Mouse (Mus musculus) myocyte (in vitro differentiated cells): Measurements from ENCODE around the gene Dcaf1. TPM values are rescaled to one million over a fixed set of nuclear protein-coding genes. Genes with fewer than 3 reads are reported as not detected.

Experiments
- H3K27me3 ChIP-seq: one replicate; pipeline ENCODE4 v1.6.1; 2011; ENCODE audit not compliant: control insufficient read depth, insufficient read depth, insufficient read length
- H3K36me3 ChIP-seq: one replicate; pipeline ENCODE4 v1.6.1; 2011; ENCODE audit not compliant: control insufficient read depth, insufficient read depth
- H3K4me2 ChIP-seq: one replicate; pipeline ENCODE4 v1.6.1; 2011; ENCODE audit warnings: low read depth, control low read depth
- H3K4me3 ChIP-seq: one replicate; pipeline ENCODE4 v1.5.1; 2011; ENCODE audit warnings: mild to moderate bottlenecking, control low read depth, moderate library complexity
- H3K79me2 ChIP-seq: one replicate; pipeline ENCODE4 v1.6.1; 2011; ENCODE audit not compliant: control insufficient read depth, insufficient read depth
- H3ac ChIP-seq: one replicate; pipeline ENCODE4 v1.6.1; 2011; ENCODE audit not compliant: control insufficient read depth, insufficient read length
- CEBPB ChIP-seq: IDR thresholded peaks from 2 replicates; pipeline ENCODE4 v1.6.1; 2011; ENCODE audit warnings: mild to moderate bottlenecking, moderate library complexity; ENCODE audit not compliant: poor library complexity, insufficient read depth, severe bottlenecking
- E2F4 ChIP-seq: IDR thresholded peaks from one replicate; pipeline ENCODE4 v1.6.1; 2011; ENCODE audit warnings: mild to moderate bottlenecking, control low read depth, moderate library complexity; ENCODE audit not compliant: insufficient read depth
- MAX ChIP-seq: IDR thresholded peaks from one replicate; pipeline ENCODE4 v1.6.1; 2011; ENCODE audit warnings: low read depth, mild to moderate bottlenecking, control low read depth
- MYOD1 ChIP-seq, 3 experiments: IDR thresholded peaks; one replicate each; pipeline ENCODE4 v1.6.1; 2011; ENCODE audit warnings: control low read depth in 2 of 3, low read depth in 2 of 3, mild to moderate bottlenecking in 2 of 3, moderate library complexity in 1 of 3; ENCODE audit not compliant: insufficient read length in 2 of 3, control insufficient read depth in 1 of 3
- MYOG ChIP-seq, 3 experiments: IDR thresholded peaks; one replicate each; pipeline ENCODE4 v1.6.1; 2011; ENCODE audit warnings: control low read depth in 2 of 3, low read depth in 2 of 3, mild to moderate bottlenecking in 2 of 3; ENCODE audit not compliant: insufficient read length in 2 of 3, control insufficient read depth in 1 of 3, insufficient read depth in 1 of 3
- POLR2A ChIP-seq: IDR thresholded peaks from one replicate; pipeline ENCODE4 v1.6.1; 2011; ENCODE audit warnings: low read depth, mild to moderate bottlenecking, control low read depth, moderate library complexity; ENCODE audit not compliant: insufficient read length
- POLR2AphosphoS2 ChIP-seq: IDR thresholded peaks from one replicate; pipeline ENCODE4 v1.6.1; 2011; ENCODE audit warnings: low read depth, control low read depth; ENCODE audit not compliant: insufficient read length
- REST ChIP-seq: IDR thresholded peaks from one replicate; pipeline ENCODE4 v1.6.1; 2011; ENCODE audit warnings: mild to moderate bottlenecking, control low read depth, moderate library complexity; ENCODE audit not compliant: insufficient read depth, insufficient read length
- SRF ChIP-seq: IDR thresholded peaks from one replicate; pipeline ENCODE4 v1.6.1; 2011; ENCODE audit warnings: low read depth; ENCODE audit not compliant: control insufficient read depth, insufficient read length
- TCF12 ChIP-seq: IDR thresholded peaks from one replicate; pipeline ENCODE4 v1.6.1; 2011; ENCODE audit warnings: mild to moderate bottlenecking, control low read depth; ENCODE audit not compliant: poor library complexity, insufficient read depth, severe bottlenecking
- TCF3 ChIP-seq: IDR thresholded peaks from one replicate; pipeline ENCODE4 v1.6.1; 2011; ENCODE audit warnings: low read depth, control low read depth; ENCODE audit not compliant: insufficient read length
- USF1 ChIP-seq: IDR thresholded peaks from one replicate; pipeline ENCODE4 v1.6.1; 2011; ENCODE audit warnings: low read depth, mild to moderate bottlenecking, control low read depth, moderate library complexity
- polyA plus RNA-seq: library from polyadenylated mRNA; unstranded; fragments of >200 nt; fragmentation: generic; extraction: Trizol; gene quantifications from one replicate; pipeline ENCODE4 v1.2.1, GENCODE M21; 2012; ENCODE audit warnings: missing spikeins

The Dcaf1 gene
- polyA plus RNA-seq, 1 experiment, result 12.3 TPM

- H3K36me3 ChIP-seq, result no peaks in the 10 kb centered on the region
- no peak overlapping the region for H3K4me3 ChIP-seq
- H3K4me2 ChIP-seq, result no peak overlapping the region
- no peaks in the 10 kb centered on the region for H3K27me3 ChIP-seq
- TF ChIP-seq USF1, result no peak
- TF ChIP-seq CEBPB, result no peak
- no peak for TF ChIP-seq POLR2A
- TF ChIP-seq MAX, result no peak
- TF ChIP-seq TCF12, result no peak
- TF ChIP-seq MYOG (IDR thresholded peaks at IDR 0.05; ENCODE audit: control insufficient read depth in 1 of 3, insufficient read depth in 1 of 3, insufficient read length in 2 of 3, low read depth in 2 of 3), result no peak
- TF ChIP-seq MYOD1 (IDR thresholded peaks at IDR 0.05; ENCODE audit: control insufficient read depth in 1 of 3, insufficient read length in 2 of 3, low read depth in 2 of 3), result no peak
- TF ChIP-seq REST, result no peak
- no peak for TF ChIP-seq POLR2AphosphoS2
- no peak for TF ChIP-seq SRF
- TF ChIP-seq E2F4, result no peak
- no peak for TF ChIP-seq TCF3
- H3ac ChIP-seq, result no peak overlapping the region
- peaks cover 86% of the 10 kb centered on the region for H3K79me2 ChIP-seq
These were observed 38.1 kb upstream of the Dcaf1 start for GRCm38 (mm10) chr9:106783554-106783953.

- H3K27me3 ChIP-seq, result no peaks in the 10 kb centered on the region
- no peaks in the 10 kb centered on the region for H3K36me3 ChIP-seq
- peaks cover 81% of the 10 kb centered on the region for H3K79me2 ChIP-seq
- no peak overlapping the region for H3K4me3 ChIP-seq
- no peak for TF ChIP-seq POLR2AphosphoS2
- TF ChIP-seq REST, result no peak
- no peak for TF ChIP-seq MYOG (IDR thresholded peaks at IDR 0.05; ENCODE audit: control insufficient read depth in 1 of 3, insufficient read depth in 1 of 3, insufficient read length in 2 of 3, low read depth in 2 of 3)
- TF ChIP-seq SRF, result no peak
- no peak for TF ChIP-seq E2F4
- no peak for TF ChIP-seq TCF12
- no peak for TF ChIP-seq CEBPB
- no peak for TF ChIP-seq TCF3
- no peak for TF ChIP-seq MAX
- H3ac ChIP-seq, result no peak overlapping the region
- no peak overlapping the region for H3K4me2 ChIP-seq
These were observed 36.5 kb upstream of the Dcaf1 start for GRCm38 (mm10) chr9:106785206-106785605.

- H3K4me2 ChIP-seq, result peak overlapping the region; percentile 91
- H3K4me3 ChIP-seq, result peak overlapping the region; percentile 74
- H3ac ChIP-seq, result peak overlapping the region; percentile 64
- peaks cover 12% of the 10 kb centered on the region for H3K27me3 ChIP-seq
- no peaks in the 10 kb centered on the region for H3K36me3 ChIP-seq
- no peak for TF ChIP-seq POLR2AphosphoS2
- no peak for TF ChIP-seq REST
- TF ChIP-seq USF1, result no peak
- H3K79me2 ChIP-seq, result peaks cover 60% of the 10 kb centered on the region
These were observed 33.5 kb upstream of the Dcaf1 start for GRCm38 (mm10) chr9:106787979-106788811.

- TF ChIP-seq USF1 (no peak), POLR2AphosphoS2 (peak; percentile 74), POLR2A (peak; percentile 79)
- peak within 1 kb of the TSS; percentile 64 for H3ac ChIP-seq
- H3K27me3 ChIP-seq, result peaks cover 13% of the 10 kb centered on the region
- H3K79me2 ChIP-seq, result peaks cover 53% of the 10 kb centered on the region
- H3K4me2 ChIP-seq, result peak within 1 kb of the TSS; percentile 92
- H3K4me3 ChIP-seq, result peak within 1 kb of the TSS; percentile 74
- H3K36me3 ChIP-seq, result no peaks in the 10 kb centered on the region
These were observed 32.8 kb upstream of the Dcaf1 start, which contains the start of gene Rad54l2 for GRCm38 (mm10) chr9:106788812-106789321. TSS of gene Rad54l2 (minus strand) at chr9:106789194.

- Histone ChIP-seq H3K79me2 (peaks cover 48% of the 10 kb centered on the region), H3K4me2 (peak overlapping the region; percentile 92), H3K27me3 (peaks cover 18% of the 10 kb centered on the region), H3K4me3 (peak overlapping the region; percentile 74), H3ac (peak overlapping the region; percentile 64), H3K36me3 (no peaks in the 10 kb centered on the region)
- TF ChIP-seq TCF12, result no peak
- no peak for TF ChIP-seq MAX
- TF ChIP-seq MYOD1 (IDR thresholded peaks at IDR 0.05; ENCODE audit: control insufficient read depth in 1 of 3, insufficient read length in 2 of 3, low read depth in 2 of 3), result no peak
- TF ChIP-seq POLR2A, result no peak
- no peak for TF ChIP-seq TCF3
- no peak for TF ChIP-seq SRF
- TF ChIP-seq REST, result no peak
- no peak for TF ChIP-seq MYOG (IDR thresholded peaks at IDR 0.05; ENCODE audit: control insufficient read depth in 1 of 3, insufficient read depth in 1 of 3, insufficient read length in 2 of 3, low read depth in 2 of 3)
These were observed 32.3 kb upstream of the Dcaf1 start for GRCm38 (mm10) chr9:106789363-106789762.
